Mouse (Mus musculus) thymus, postnatal 25 days (tissue): ENCODE measurements at regions not wholly inside any gene's neighbourhood (a gene's known extent, or its start where the extent isn't known, plus 50 kb on each side); places are given as distances from the start of the nearest gene placed in this dataset.

ENCODE experiments used
- DNase-seq: peaks from one replicate; pipeline ENCODE4 v3.0.0; 2022

GRCm38 (mm10) chr16:95839512-95840253 lies 137.8 kb downstream of the Ets2 start:
- peak; percentile 54 for DNase-seq

- DNase-seq, result no peak
These were observed 137.1 kb downstream of the Ets2 start for GRCm38 (mm10) chr16:95838886-95839430.

- DNase-seq, result no peak
These were observed 136.6 kb downstream of the Ets2 start for GRCm38 (mm10) chr16:95838478-95838846.

DNA sequence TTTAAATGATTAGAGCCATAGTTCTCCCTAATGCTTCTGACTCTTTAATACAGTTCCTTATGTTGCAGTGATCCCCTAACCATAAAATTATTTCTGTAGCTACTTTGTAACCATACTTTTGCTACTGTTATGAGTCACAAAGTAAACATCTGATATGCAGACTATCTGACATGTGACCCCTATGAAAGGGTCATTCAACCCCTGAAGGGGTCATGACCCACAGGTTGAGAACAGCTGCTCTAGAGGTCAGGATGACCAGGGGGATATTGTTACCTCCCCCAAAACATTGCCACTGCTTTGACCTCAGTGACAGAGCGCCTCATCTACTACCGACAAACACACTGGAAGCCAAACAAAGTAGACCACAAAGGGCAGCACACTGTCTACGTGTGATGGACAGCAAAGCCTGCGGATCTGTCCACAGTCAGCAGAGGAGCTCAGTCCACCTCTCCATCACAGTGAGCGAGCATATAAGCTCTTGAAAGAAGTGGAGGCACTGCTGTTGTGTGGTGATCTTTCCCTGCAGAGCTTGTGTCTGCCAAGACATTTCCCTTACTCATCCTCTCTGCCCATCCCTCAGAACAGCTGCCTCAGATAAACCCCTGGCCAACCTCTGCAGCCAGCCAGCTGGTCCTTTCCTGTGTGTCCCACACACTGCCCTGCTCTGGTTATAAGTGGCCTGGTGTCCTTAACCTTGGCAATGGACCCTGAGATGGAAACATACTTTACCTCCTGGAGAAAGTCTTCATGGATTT lies 136.0 kb downstream of the Ets2 start:
- DNase-seq, result no peak

DNA sequence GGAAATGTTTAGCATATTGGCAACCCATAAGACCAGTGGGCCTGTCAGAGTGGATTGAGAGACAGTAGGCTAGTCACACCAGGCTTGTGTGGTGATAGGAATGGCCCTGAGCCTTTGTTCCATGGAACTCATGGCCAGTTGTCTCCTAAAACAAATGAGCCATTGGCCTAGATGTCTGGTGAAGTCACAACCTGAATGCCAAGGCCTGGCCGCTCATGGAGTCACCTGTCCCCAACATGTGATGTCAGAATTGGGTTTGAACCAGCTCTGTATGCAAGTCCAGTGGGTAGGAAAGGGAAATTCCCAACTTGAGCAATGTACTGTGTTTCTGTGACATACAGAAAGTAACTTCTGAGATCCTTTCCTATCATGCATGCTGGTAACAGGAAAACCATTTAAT lies 134.1 kb downstream of the Ets2 start:
- no peak for DNase-seq

DNA sequence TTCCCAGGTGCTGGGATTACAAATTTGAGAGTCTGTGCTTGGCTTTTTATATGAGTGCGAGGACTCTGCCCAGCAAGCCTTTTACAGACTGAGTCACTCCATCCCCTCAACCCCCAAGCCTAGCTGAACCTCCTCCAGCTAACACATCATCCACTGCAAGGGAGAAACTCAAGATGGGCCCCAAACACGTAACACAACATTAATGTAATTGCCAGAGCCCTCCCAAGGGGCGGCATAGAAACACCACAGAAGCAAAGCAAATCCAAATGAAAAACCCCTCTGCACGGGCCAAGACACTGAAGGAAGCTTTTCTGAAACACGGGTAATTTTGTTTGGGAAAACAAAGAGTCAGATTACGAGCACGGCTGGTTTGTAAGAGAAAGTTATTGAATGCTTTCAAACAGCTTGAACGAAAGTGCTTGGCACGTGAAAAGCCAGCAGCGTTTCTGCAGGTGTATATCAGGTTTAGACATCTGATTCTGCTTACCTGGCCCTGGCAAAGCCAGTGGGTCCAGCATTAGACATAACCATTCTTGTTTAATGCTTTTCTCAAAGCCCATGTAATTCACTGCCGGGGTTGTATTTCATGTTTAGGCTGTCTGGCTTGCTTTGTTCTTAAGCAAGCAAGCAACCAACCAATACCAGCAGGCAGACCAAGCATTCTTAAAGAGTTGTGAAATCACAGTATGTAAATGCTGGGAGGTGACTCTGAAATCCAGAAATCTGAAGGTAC lies 132.8 kb downstream of the Ets2 start:
- DNase-seq, result no peak

- DNase-seq, result no peak
These were observed 131.6 kb downstream of the Ets2 start for GRCm38 (mm10) chr16:95833455-95833854.

DNA sequence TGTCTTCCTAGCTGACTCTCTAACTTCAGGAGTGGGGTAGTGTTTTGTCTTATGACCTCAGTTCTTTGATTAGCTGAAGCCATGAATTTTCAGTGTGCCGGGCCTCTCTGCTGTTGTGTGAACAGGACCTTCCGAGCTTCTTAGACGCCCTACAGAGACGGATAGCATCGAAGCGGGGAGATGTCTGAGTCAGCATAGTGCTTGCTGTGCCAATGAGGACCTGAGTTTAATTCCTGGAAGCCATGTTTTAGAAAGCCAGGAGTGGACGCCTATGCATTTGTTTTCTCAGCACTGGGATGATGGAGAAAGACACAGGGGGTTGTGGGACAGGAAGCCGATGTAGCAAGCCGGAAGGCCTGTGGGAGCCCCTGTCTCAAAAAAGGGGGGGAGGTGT lies 130.5 kb downstream of the Ets2 start:
- DNase-seq, result no peak

DNA sequence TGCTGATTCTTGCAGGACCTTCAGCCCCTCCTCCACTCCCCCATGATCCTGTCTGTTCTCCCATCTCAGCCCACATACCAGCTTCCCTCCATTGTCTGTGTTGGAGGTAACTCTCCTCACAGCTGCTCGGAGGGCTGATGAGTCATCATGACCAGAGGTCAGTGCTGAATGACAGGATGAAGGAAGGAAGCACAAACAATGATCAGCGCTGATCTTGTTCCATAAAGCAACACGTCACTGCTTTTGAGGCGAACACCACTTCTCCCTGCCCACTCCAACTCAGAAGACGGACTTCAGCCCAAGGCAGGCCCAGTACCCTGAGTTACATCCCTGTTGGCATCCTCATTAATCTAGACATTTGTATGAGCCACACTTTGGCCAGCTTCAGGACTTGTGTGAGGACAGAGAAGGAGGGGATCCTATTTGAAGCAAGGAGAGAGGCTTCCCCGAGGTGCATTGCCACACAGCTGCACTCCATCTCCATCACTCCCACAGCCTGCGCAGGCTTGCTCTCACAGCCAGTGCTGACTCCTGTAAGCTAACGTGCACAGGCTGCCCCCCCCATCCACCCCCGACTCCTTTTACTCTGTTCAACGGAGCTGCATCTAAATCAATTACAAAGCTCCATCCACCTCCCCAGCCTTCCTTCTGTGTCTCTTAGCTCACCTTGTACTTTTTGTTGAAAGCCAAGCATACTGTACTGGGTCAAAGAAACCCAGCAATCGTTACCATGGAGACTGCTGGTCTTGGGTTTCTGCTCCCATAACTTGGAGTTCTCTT lies 129.9 kb downstream of the Ets2 start:
- DNase-seq, result no peak

DNA sequence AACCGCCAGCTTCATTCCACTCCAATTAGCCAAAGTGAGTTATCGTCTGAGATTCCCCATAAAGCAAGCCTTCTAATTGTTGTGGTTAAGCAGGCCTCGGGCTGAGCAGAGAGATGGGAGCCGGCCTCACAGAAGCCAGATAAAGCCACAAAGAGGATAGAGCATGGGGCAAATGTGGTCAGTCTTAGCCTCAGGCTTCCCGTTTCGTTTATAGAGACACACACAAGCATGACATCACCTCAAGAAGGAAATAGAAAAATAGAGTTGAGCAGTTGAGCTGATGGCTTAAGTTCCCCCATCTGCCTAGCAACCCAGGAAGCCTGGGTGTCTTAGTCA lies 125.5 kb downstream of the Ets2 start:
- DNase-seq, result no peak

- no peak for DNase-seq
These were observed 125.0 kb downstream of the Ets2 start for GRCm38 (mm10) chr16:95826681-95827401.

GRCm38 (mm10) chr16:95825723-95826122 lies 123.8 kb downstream of the Ets2 start:
- no peak for DNase-seq

- no peak for DNase-seq
These were observed 123.1 kb downstream of the Ets2 start for GRCm38 (mm10) chr16:95824720-95825534.

DNA sequence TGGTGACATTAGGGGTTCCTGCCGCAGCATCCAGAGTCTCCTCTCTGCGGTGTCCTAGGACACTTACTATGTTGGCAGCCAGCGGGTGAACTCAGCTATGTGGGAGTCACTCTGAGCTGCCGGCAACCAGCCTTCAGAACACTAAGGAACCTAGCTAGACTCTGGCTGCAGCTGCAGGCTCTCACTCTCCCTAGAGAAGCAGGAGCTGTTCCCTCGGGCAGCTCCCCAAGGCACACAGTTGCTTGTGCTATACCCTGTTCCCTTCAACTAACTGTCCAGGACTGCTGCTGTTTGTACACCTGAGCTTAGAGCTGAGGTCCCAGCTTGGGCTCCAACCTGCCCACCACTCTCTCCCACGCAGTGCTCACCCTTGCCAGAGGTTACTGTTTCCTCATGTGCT lies 121.9 kb downstream of the Ets2 start:
- peak; percentile 54 for DNase-seq

DNA sequence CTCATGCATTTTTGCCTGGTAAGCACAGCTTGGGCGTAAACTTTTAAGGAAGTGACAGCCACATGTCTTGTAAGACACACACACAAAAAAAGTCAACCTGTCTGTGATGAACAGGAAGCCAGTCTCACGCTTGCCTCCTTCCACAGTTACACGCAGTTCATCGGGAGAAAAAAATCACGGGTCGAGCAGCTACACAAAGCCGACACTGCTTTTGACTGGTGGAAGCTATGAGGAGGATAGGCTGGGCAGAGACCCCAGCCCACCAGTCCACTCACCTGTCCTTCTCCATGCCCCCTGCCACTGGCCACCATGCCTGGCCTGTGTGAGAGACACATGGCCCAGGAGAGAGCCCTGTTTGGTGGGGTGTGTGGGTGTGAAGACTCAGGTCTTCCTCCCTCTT lies 119.2 kb downstream of the Ets2 start:
- peak; percentile 62 for DNase-seq

- no peak for DNase-seq
These were observed 118.7 kb downstream of the Ets2 start for GRCm38 (mm10) chr16:95820606-95821005.

DNA sequence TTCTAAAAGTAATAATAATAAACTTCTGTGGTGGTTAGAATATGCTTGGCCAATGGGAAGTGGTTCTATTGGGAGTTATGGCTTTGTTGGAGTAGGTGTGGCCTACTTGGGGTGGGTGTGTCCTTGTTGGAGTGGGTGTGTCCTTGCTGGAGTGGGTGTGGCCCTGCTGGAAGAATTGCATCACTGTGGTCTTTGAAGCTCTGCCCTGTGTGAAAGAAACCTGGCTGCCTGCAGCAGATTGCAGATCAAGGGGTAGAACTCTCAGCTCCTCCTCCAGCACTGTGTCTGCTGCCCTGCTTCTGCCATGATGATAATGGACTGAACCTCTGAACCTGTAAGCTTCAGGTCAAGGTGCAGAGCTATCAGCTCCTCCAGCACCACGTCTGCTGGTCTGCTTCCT lies 118.1 kb downstream of the Ets2 start:
- DNase-seq, result no peak

- DNase-seq, result no peak
These were observed 114.1 kb downstream of the Ets2 start for GRCm38 (mm10) chr16:95815966-95816365.

GRCm38 (mm10) chr16:95815206-95815731 lies 113.4 kb downstream of the Ets2 start:
- no peak for DNase-seq

DNA sequence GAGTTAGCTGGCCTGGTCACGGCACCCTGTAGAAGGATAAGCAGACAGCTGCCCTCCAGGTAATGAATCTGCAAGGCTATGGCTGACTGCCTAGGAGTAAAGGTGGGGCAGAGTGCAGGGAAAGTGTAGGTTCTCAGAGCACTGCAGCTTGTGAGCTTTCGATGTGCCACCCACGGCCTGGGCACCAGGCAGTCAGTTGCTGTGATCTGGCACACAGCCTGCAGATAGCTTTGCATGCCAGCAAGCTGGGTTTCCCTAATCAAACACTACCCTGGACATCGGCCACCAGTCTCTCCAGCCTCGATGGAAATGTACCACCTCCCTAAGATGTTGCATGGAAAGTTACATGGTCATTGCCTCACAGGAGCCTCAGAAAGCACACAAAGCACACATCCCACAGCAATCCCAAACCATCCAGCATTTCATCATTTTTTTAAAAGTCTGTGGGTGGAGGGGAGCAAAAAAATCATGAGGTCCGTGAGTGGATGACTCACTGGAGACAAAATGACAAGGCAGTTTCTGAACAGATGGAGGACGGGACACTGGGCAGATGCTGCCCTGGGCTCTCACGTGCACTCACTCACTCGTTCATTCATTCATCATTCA lies 112.7 kb downstream of the Ets2 start:
- DNase-seq, result no peak

- DNase-seq, result peak; percentile 77
These were observed 109.2 kb downstream of the Ets2 start for GRCm38 (mm10) chr16:95811092-95811491.
